8 mouse cellular contexts compared by ENCODE assay signal in the genomic region with DNA sequence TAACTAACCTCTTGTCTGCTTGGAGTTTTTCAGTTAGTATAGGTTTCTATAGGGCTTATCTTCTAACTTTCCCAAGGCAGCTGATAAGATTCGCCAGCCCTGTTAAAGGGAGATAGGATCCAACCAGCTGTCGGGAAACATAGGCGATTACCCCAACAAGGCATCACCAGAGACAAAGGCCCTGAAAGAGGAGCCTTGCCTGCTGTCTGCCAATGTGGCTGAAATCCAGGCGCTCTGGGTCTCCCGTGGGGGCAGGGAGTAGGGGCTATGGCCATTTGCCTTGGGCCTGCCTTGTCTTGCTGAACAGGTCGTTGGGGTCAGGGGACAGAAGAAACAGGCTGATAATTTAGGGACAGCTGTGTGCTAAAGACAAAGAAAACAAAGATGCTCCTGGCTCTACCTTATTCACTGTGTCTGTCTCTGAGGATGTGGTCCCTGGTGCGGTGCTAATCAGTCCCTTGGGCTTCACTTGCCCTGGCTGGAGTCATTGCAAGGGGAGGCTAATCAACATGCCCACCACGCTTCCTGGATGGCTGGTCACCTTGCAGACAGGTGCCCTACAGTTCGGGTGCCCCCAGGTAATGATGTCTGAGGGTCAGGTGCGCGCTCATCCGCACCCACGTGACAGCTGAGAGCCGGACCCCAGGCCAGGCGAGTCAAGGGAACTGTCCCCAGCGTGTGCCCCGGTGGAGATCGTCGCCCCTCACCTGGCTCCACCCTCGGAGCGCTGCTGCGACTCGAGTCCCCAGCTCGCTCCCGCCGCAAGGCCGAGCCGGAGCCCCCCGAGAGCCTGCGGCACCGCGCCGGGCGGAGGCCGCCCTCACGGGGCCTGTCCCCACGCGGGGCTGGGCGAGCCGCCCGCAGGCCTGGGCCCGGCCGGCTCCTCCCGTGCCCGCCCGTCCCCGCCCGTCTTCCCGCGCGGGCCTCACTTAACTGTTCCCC. TPM values are rescaled to one million over a fixed set of nuclear protein-coding genes. Genes with fewer than 3 reads are reported as not detected.
DNase-seq lines count a peak whose midpoint lies in the region; ATAC-seq and TF ChIP-seq lines count a peak whose summit lies in the region.

No protein-coding gene starts in this region.

- H3K27ac ChIP-seq in kidney, embryonic 15.5 days, result peak overlapping the region; percentile 94
- peak overlapping the region; percentile 60 for H3K27ac ChIP-seq in liver, embryonic 14.5 days

- no peaks in the 10 kb centered on the region for H3K9me3 ChIP-seq in kidney, embryonic 15.5 days (replicated peaks)
- H3K9me3 ChIP-seq in liver, embryonic 14.5 days (ENCODE audit: control insufficient read depth, low read length), result no peaks in the 10 kb centered on the region

- peak; percentile 53 for DNase-seq in NIH3T3 (ENCODE audit: low read depth)
- DNase-seq in embryo, embryonic 10 days (ENCODE audit: low spot score), result peak; percentile 66
- peak; percentile 41 to 60 (median 46) for DNase-seq in liver, embryonic 14.5 days (ENCODE audit: low read depth in 3 of 3, low spot score in 3 of 3)
- no peak for DNase-seq in ovary, adult 18-20 months (ENCODE audit: low spot score)

- ATAC-seq in granulocyte monocyte progenitor cell, adult 5-6 weeks (replicated peaks; ENCODE audit: poor library complexity, severe bottlenecking), result peak; percentile 13
- peak; percentile 71 for ATAC-seq in kidney, embryonic 15.5 days (replicated peaks; ENCODE audit: low FRiP score)
- peak; percentile 86 for ATAC-seq in liver, embryonic 14.5 days (ENCODE audit: insufficient read depth)
- ATAC-seq in neutrophil, adult 5-6 weeks (ENCODE audit: extremely low read depth, insufficient number of reproducible peaks, low FRiP score, poor library complexity, severe bottlenecking), result peak; percentile 34; the same call in 1 of the 2 replicates

- H3K79me3 ChIP-seq in C2C12 (ENCODE audit: low read depth), result peaks cover 11% of the 10 kb centered on the region

- no peak for TF ChIP-seq CTCF in C2C12 (IDR thresholded peaks at IDR 0.05; ENCODE audit: control insufficient read depth, insufficient read depth, insufficient read length)
- no peak for TF ChIP-seq CTCF in liver, embryonic 14.5 days (IDR thresholded peaks at IDR 0.05; ENCODE audit: low read depth)

- H3K27me3 ChIP-seq in C2C12 (ENCODE audit: control insufficient read depth, insufficient read depth, insufficient read length), result peaks cover 3% of the 10 kb centered on the region
- H3K27me3 ChIP-seq in kidney, embryonic 15.5 days, result no peaks in the 10 kb centered on the region
- H3K27me3 ChIP-seq in liver, embryonic 14.5 days (ENCODE audit: control insufficient read depth, insufficient read depth, low read length), result no peaks in the 10 kb centered on the region

- no peaks in the 10 kb centered on the region for H3K36me3 ChIP-seq in C2C12 (ENCODE audit: control insufficient read depth, insufficient read depth)
- H3K36me3 ChIP-seq in kidney, embryonic 15.5 days, result no peaks in the 10 kb centered on the region
- no peaks in the 10 kb centered on the region for H3K36me3 ChIP-seq in liver, embryonic 14.5 days (replicated peaks; ENCODE audit: control insufficient read depth, insufficient read depth, low read depth)

- peak overlapping the region; percentile 94 for H3K9ac ChIP-seq in kidney, embryonic 15.5 days
- peak overlapping the region; percentile 89 for H3K9ac ChIP-seq in liver, embryonic 14.5 days (replicated peaks)

- H3ac ChIP-seq in C2C12 (ENCODE audit: control insufficient read depth, insufficient read length, low read depth), result peak overlapping the region; percentile 71

- peak overlapping the region; percentile 59 for H3K4me3 ChIP-seq in C2C12 (ENCODE audit: insufficient read depth, poor library complexity, severe bottlenecking)
- H3K4me3 ChIP-seq in kidney, embryonic 15.5 days (replicated peaks), result peak overlapping the region; percentile 84
- H3K4me3 ChIP-seq in liver, embryonic 14.5 days (ENCODE audit: insufficient read depth in 1 of 2, low read depth in 2 of 2, low read length in 2 of 2), result peak overlapping the region; percentile 63 to 80

- H3K4me1 ChIP-seq in kidney, embryonic 15.5 days, result peaks cover 33% of the 10 kb centered on the region
- peaks cover 7 to 19% of the 10 kb centered on the region in 2 experiments for H3K4me1 ChIP-seq in liver, embryonic 14.5 days (replicated peaks; ENCODE audit: control insufficient read depth in 2 of 2, insufficient read depth in 2 of 2, low read length in 1 of 2)

- TF ChIP-seq EP300 in liver, embryonic 14.5 days (IDR thresholded peaks at IDR 0.05; ENCODE audit: low read depth), result no peak

- WGBS in kidney, embryonic 15.5 days, result 1% methylated on average over 51 of the region's 51 CpGs
- WGBS in liver, embryonic 14.5 days (ENCODE audit: insufficient replicate concordance), result 2% methylated on average over 51 of the region's 51 CpGs

- peak overlapping the region; percentile 86 for H3K4me2 ChIP-seq in kidney, embryonic 15.5 days
- peak overlapping the region; percentile 81 for H3K4me2 ChIP-seq in liver, embryonic 14.5 days (ENCODE audit: low read depth)

- peaks cover 47% of the 10 kb centered on the region for H3K79me2 ChIP-seq in C2C12 (ENCODE audit: control insufficient read depth, insufficient read depth)

TF ChIP-seq in C2C12, 6 proteins besides CTCF, POLR2A, EP300 and RAD21:
- TF ChIP-seq USF1 (IDR thresholded peaks at IDR 0.05; ENCODE audit: low read depth) (peak; percentile 41), FOSL1 (IDR thresholded peaks at IDR 0.05; ENCODE audit: insufficient read depth, low read length, poor library complexity, severe bottlenecking) (no peak), MAX (IDR thresholded peaks at IDR 0.05) (peak; percentile 17), CEBPB (IDR thresholded peaks at IDR 0.05; ENCODE audit: low read depth) (no peak)
TF ChIP-seq in C2C12: peak in this region for 2.

RNA-seq across cellular contexts. Expression of gene Mvb12b, which starts 1.1 kb away (rescaled TPM):
- polyA plus RNA-seq in C2C12 (2012; fragmentation: generic; extraction: Trizol), result 15.9 TPM
- total RNA-seq in granulocyte monocyte progenitor cell, adult 5-6 weeks (2014; fragmentation: Nextera tagmentation), result 46.2 and 58.5 TPM in 2 replicates
- total RNA-seq in granulocyte monocyte progenitor cell, adult 5-6 weeks (2017), result 14.7 and 16.6 TPM in 2 replicates
- 18.4 and 19.6 TPM in 2 replicates for polyA plus RNA-seq in kidney, embryonic 15.5 days (2015; fragmentation: Nextera tagmentation; extraction: Ambion mirVana)
- 6.6 and 6.9 TPM in 2 replicates for polyA plus RNA-seq in liver, embryonic 14.5 days (2012; rRNA removed)
- polyA plus RNA-seq in liver, embryonic 14.5 days (2014; fragmentation: Nextera tagmentation; extraction: Ambion mirVana), result 8.3 and 11.3 TPM in 2 replicates
- 10.9 and 12.1 TPM in 2 replicates for total RNA-seq in neutrophil, adult 5-6 weeks (2017)

Comparison
In these comparisons a context has a peak if more than half of its experiments do, and no peak if none do; other contexts are left out.
1. ATAC-seq: peak in every context shown above with its lines; median percentile 86 in liver, embryonic 14.5 days; 71 in kidney, embryonic 15.5 days; 34 in neutrophil, adult 5-6 weeks; 13 in granulocyte monocyte progenitor cell, adult 5-6 weeks.